Mouse (Mus musculus): Measurements from ENCODE around the gene Prkca.

- TF ChIP-seq POLR2A (IDR thresholded peaks at IDR 0.05; ENCODE audit: insufficient read depth, low read length) (no peak), CTCF (IDR thresholded peaks at IDR 0.05; ENCODE audit: low read depth, low read length) (no peak)
Observed at GRCm38 (mm10) chr11:108309791-108310190, 33.9 kb downstream of the Prkca start.
